Mouse (Mus musculus): ENCODE data around the gene Smok3a.

GRCm38 (mm10) chr5:137973738-137974137 lies 47.3 kb upstream of the Smok3a start:
- TF ChIP-seq CTCF (IDR thresholded peaks at IDR 0.05; ENCODE audit: insufficient read depth, low read depth, low read length) (no peak), POLR2A (IDR thresholded peaks at IDR 0.05; ENCODE audit: insufficient read depth, low read depth, low read length) (no peak)
